In genomic region chr7:44547725-44548124, GRCm38 (mm10) we compare ENCODE assay signal across 9 mouse cellular contexts. TPM values are rescaled to one million over a fixed set of nuclear protein-coding genes. Genes with fewer than 3 reads are reported as not detected.
A peak's percentile ranks its signal among the peaks of the same experiment; 100 is the strongest.
DNase-seq lines count a peak whose midpoint lies in the region; ATAC-seq and TF ChIP-seq lines count a peak whose summit lies in the region.
"Had no signal": no experiment of that assay in that cellular context is flagged by ENCODE, and none has a peak within 500 bp of the region (broad histone marks: within the 10 kb centered on the region; RNA-seq: fewer than 3 reads in every experiment).

No protein-coding gene starts in this region.

- TF ChIP-seq CTCF in lung, embryonic 14.5 days (IDR thresholded peaks at IDR 0.05; ENCODE audit: low read depth): no peak

- no peaks in the 10 kb centered on the region for H3K9me3 ChIP-seq in lung, embryonic 14.5 days (ENCODE audit: low read depth, low read length)
- H3K9me3 ChIP-seq in embryonic facial prominence, embryonic 12.5 days: no peaks in the 10 kb centered on the region
- no peaks in the 10 kb centered on the region for H3K9me3 ChIP-seq in intestine, embryonic 14.5 days (ENCODE audit: control insufficient read depth, low read length)
- no peaks in the 10 kb centered on the region for H3K9me3 ChIP-seq in neural tube, embryonic 13.5 days

- DNase-seq in lung, embryonic 14.5 days: no peak
- no peak for DNase-seq in lung, adult 18-20 months
- DNase-seq in intestine, embryonic 14.5 days (ENCODE audit: low spot score): no peak
- DNase-seq in adrenal gland, postnatal 36 days: no peak
- no peak for DNase-seq in ovary, postnatal 36 days (ENCODE audit: low spot score)

- 13% methylated on average over 5 of the region's 5 CpGs for WGBS in lung, embryonic 14.5 days
- 23% methylated on average over 5 of the region's 5 CpGs for WGBS in embryonic facial prominence, embryonic 12.5 days
- 21% methylated on average over 5 of the region's 5 CpGs for WGBS in intestine, embryonic 14.5 days
- 20% methylated on average over 5 of the region's 5 CpGs for WGBS in neural tube, embryonic 13.5 days

- H3K27ac ChIP-seq in lung, embryonic 14.5 days (ENCODE audit: low read depth): peak overlapping the region; percentile 73; the same call in 1 of the 2 replicates
- no peak overlapping the region for H3K27ac ChIP-seq in embryonic facial prominence, embryonic 12.5 days
- no peak overlapping the region for H3K27ac ChIP-seq in intestine, embryonic 14.5 days (ENCODE audit: low read depth)
- H3K27ac ChIP-seq in neural tube, embryonic 13.5 days (replicated peaks): no peak overlapping the region

- H3K9ac ChIP-seq in lung, embryonic 14.5 days: peak overlapping the region; percentile 68
- H3K9ac ChIP-seq in embryonic facial prominence, embryonic 12.5 days: peak overlapping the region; percentile 67
- peak overlapping the region; percentile 61 for H3K9ac ChIP-seq in intestine, embryonic 14.5 days (ENCODE audit: low read length)
- peak overlapping the region; percentile 74 for H3K9ac ChIP-seq in neural tube, embryonic 13.5 days

- no peaks in the 10 kb centered on the region for H3K27me3 ChIP-seq in lung, embryonic 14.5 days (ENCODE audit: insufficient read depth, low read length)
- H3K27me3 ChIP-seq in embryonic facial prominence, embryonic 12.5 days: no peaks in the 10 kb centered on the region
- no peaks in the 10 kb centered on the region for H3K27me3 ChIP-seq in intestine, embryonic 14.5 days (replicated peaks; ENCODE audit: control insufficient read depth, insufficient read depth, low read length)
- no peaks in the 10 kb centered on the region for H3K27me3 ChIP-seq in neural tube, embryonic 13.5 days

- H3K4me2 ChIP-seq in lung, embryonic 14.5 days: peak overlapping the region; percentile 86
- H3K4me2 ChIP-seq in embryonic facial prominence, embryonic 12.5 days (replicated peaks): peak overlapping the region; percentile 77
- peak overlapping the region; percentile 64 for H3K4me2 ChIP-seq in intestine, embryonic 14.5 days (ENCODE audit: low read length)
- peak overlapping the region; percentile 94 for H3K4me2 ChIP-seq in neural tube, embryonic 13.5 days

- H3K36me3 ChIP-seq in lung, embryonic 14.5 days (ENCODE audit: insufficient read depth): peaks cover 37% of the 10 kb centered on the region
- H3K36me3 ChIP-seq in embryonic facial prominence, embryonic 12.5 days: peaks cover 33% of the 10 kb centered on the region
- peaks cover 34% of the 10 kb centered on the region for H3K36me3 ChIP-seq in intestine, embryonic 14.5 days (ENCODE audit: control insufficient read depth, insufficient read depth, low read length)
- peaks cover 33% of the 10 kb centered on the region for H3K36me3 ChIP-seq in neural tube, embryonic 13.5 days

- H3K4me3 ChIP-seq in lung, embryonic 14.5 days (ENCODE audit: low read depth, low read length): peak overlapping the region; percentile 67
- H3K4me3 ChIP-seq in embryonic facial prominence, embryonic 12.5 days: peak overlapping the region; percentile 70
- peak overlapping the region; percentile 53 for H3K4me3 ChIP-seq in intestine, embryonic 14.5 days (ENCODE audit: low read depth, low read length)
- H3K4me3 ChIP-seq in neural tube, embryonic 13.5 days: peak overlapping the region; percentile 57

- 0 out of 2 replicates have a peak, but pooled peaks cover 6% of the 10 kb centered on the region for H3K4me1 ChIP-seq in lung, embryonic 14.5 days (ENCODE audit: insufficient read depth)
- H3K4me1 ChIP-seq in embryonic facial prominence, embryonic 12.5 days: peaks cover 15% of the 10 kb centered on the region
- peaks cover 13% of the 10 kb centered on the region for H3K4me1 ChIP-seq in intestine, embryonic 14.5 days (replicated peaks; ENCODE audit: control insufficient read depth, insufficient read depth, low read length)
- H3K4me1 ChIP-seq in neural tube, embryonic 13.5 days (replicated peaks): peaks cover 22% of the 10 kb centered on the region

- no peak for ATAC-seq in lung, embryonic 14.5 days (ENCODE audit: insufficient read depth)
- ATAC-seq in embryonic facial prominence, embryonic 12.5 days (ENCODE audit: insufficient number of reproducible peaks, insufficient read depth, low FRiP score, low TSS enrichment): no peak
- no peak for ATAC-seq in intestine, embryonic 14.5 days (replicated peaks; ENCODE audit: low FRiP score, low TSS enrichment, low read depth)
- no peak for ATAC-seq in neural tube, embryonic 13.5 days (ENCODE audit: low read depth)
- ATAC-seq in megakaryocyte-erythroid progenitor cell, adult 5-6 weeks (replicated peaks; ENCODE audit: low FRiP score, low TSS enrichment, poor library complexity, severe bottlenecking): no peak

RNA-seq across cellular contexts. Expression of gene Pold1, which starts 0.9 kb away (rescaled TPM):
- 91.6 and 105 TPM in 2 replicates for polyA plus RNA-seq in lung, embryonic 14.5 days (2014; fragmentation: Nextera tagmentation; extraction: Ambion mirVana)
- polyA plus RNA-seq in embryonic facial prominence, embryonic 12.5 days (2016; fragmentation: Nextera tagmentation; extraction: Ambion mirVana): 125 and 130 TPM in 2 replicates
- polyA plus RNA-seq in intestine, embryonic 14.5 days (2014; fragmentation: Nextera tagmentation; extraction: Ambion mirVana): 74.7 and 75.2 TPM in 2 replicates
- 22.5 and 22.7 TPM in 2 replicates for polyA plus RNA-seq in neural tube, embryonic 13.5 days (2015; fragmentation: Nextera tagmentation; extraction: Ambion mirVana)
- total RNA-seq in megakaryocyte-erythroid progenitor cell, adult 5-6 weeks (2014; fragmentation: Nextera tagmentation): 194 and 214 TPM in 2 replicates
- 61.0 and 90.8 TPM in 2 replicates for total RNA-seq in megakaryocyte-erythroid progenitor cell, adult 5-6 weeks (2017)
- total RNA-seq in adrenal gland, postnatal 36 days (2021): 10 to 100 TPM; 12.6 to 17.0 TPM

RNA-seq across cellular contexts. Expression of gene Nr1h2, which starts 6.0 kb away (rescaled TPM):
- 61.1 and 66.0 TPM in 2 replicates for polyA plus RNA-seq in lung, embryonic 14.5 days (2014; fragmentation: Nextera tagmentation; extraction: Ambion mirVana)
- 68.1 and 68.6 TPM in 2 replicates for polyA plus RNA-seq in embryonic facial prominence, embryonic 12.5 days (2016; fragmentation: Nextera tagmentation; extraction: Ambion mirVana)
- polyA plus RNA-seq in intestine, embryonic 14.5 days (2014; fragmentation: Nextera tagmentation; extraction: Ambion mirVana): 69.4 and 70.6 TPM in 2 replicates
- polyA plus RNA-seq in neural tube, embryonic 13.5 days (2015; fragmentation: Nextera tagmentation; extraction: Ambion mirVana): 60.1 and 65.2 TPM in 2 replicates
- total RNA-seq in megakaryocyte-erythroid progenitor cell, adult 5-6 weeks (2014; fragmentation: Nextera tagmentation): 68.7 and 69.2 TPM in 2 replicates
- 28.8 and 59.9 TPM in 2 replicates for total RNA-seq in megakaryocyte-erythroid progenitor cell, adult 5-6 weeks (2017)
- total RNA-seq in adrenal gland, postnatal 36 days (2021): 100 to 1,000 TPM in 1 of 2 experiments, 10 to 100 TPM in 1; 98.5 to 113 TPM

RNA-seq across cellular contexts. Expression of gene Spib, which starts 15.9 kb away (rescaled TPM):
- 0.07 and 0.18 TPM in 2 replicates for polyA plus RNA-seq in lung, embryonic 14.5 days (2014; fragmentation: Nextera tagmentation; extraction: Ambion mirVana)
- polyA plus RNA-seq in embryonic facial prominence, embryonic 12.5 days (2016; fragmentation: Nextera tagmentation; extraction: Ambion mirVana): 0.10 TPM in 1 of 2 replicates, not detected in the other
- polyA plus RNA-seq in intestine, embryonic 14.5 days (2014; fragmentation: Nextera tagmentation; extraction: Ambion mirVana): 0.12 and 0.20 TPM in 2 replicates
- polyA plus RNA-seq in neural tube, embryonic 13.5 days (2015; fragmentation: Nextera tagmentation; extraction: Ambion mirVana): 0.13 TPM in 1 of 2 replicates, not detected in the other
- total RNA-seq in megakaryocyte-erythroid progenitor cell, adult 5-6 weeks (2014; fragmentation: Nextera tagmentation): 0.67 and 4.7 TPM in 2 replicates
- total RNA-seq in megakaryocyte-erythroid progenitor cell, adult 5-6 weeks (2017): not detected in 2 replicates
- under 1 TPM; 0.30 to 0.49 TPM for total RNA-seq in adrenal gland, postnatal 36 days (2021)

RNA-seq across cellular contexts. Expression of gene Mybpc2, which starts 23.3 kb away (rescaled TPM):
- 0.14 and 0.26 TPM in 2 replicates for polyA plus RNA-seq in lung, embryonic 14.5 days (2014; fragmentation: Nextera tagmentation; extraction: Ambion mirVana)
- polyA plus RNA-seq in embryonic facial prominence, embryonic 12.5 days (2016; fragmentation: Nextera tagmentation; extraction: Ambion mirVana): 0.06 TPM in 2 replicates
- polyA plus RNA-seq in intestine, embryonic 14.5 days (2014; fragmentation: Nextera tagmentation; extraction: Ambion mirVana): 0.28 and 0.32 TPM in 2 replicates
- polyA plus RNA-seq in neural tube, embryonic 13.5 days (2015; fragmentation: Nextera tagmentation; extraction: Ambion mirVana): 0.08 and 0.22 TPM in 2 replicates
- total RNA-seq in megakaryocyte-erythroid progenitor cell, adult 5-6 weeks (2014; fragmentation: Nextera tagmentation): 0.48 TPM in 1 of 2 replicates, not detected in the other
- not detected in 2 replicates for total RNA-seq in megakaryocyte-erythroid progenitor cell, adult 5-6 weeks (2017)
- not detected for total RNA-seq in adrenal gland, postnatal 36 days (2021)
- polyA plus RNA-seq: brain, embryonic 14.5 days had no signal

RNA-seq across cellular contexts. Expression of gene Napsa, which starts 24.5 kb away (rescaled TPM):
- polyA plus RNA-seq in lung, embryonic 14.5 days (2014; fragmentation: Nextera tagmentation; extraction: Ambion mirVana): 4.7 and 6.8 TPM in 2 replicates
- 1.1 and 1.3 TPM in 2 replicates for polyA plus RNA-seq in embryonic facial prominence, embryonic 12.5 days (2016; fragmentation: Nextera tagmentation; extraction: Ambion mirVana)
- polyA plus RNA-seq in intestine, embryonic 14.5 days (2014; fragmentation: Nextera tagmentation; extraction: Ambion mirVana): 1.6 and 1.7 TPM in 2 replicates
- 1.2 and 1.6 TPM in 2 replicates for polyA plus RNA-seq in neural tube, embryonic 13.5 days (2015; fragmentation: Nextera tagmentation; extraction: Ambion mirVana)
- 5.3 and 10.3 TPM in 2 replicates for total RNA-seq in megakaryocyte-erythroid progenitor cell, adult 5-6 weeks (2014; fragmentation: Nextera tagmentation)
- total RNA-seq in megakaryocyte-erythroid progenitor cell, adult 5-6 weeks (2017): 2.0 and 11.0 TPM in 2 replicates
- under 1 TPM; 0.40 to 0.89 TPM for total RNA-seq in adrenal gland, postnatal 36 days (2021)
